Mouse (Mus musculus): ENCODE results near the gene Parp11. TPM values are rescaled to one million over a fixed set of nuclear protein-coding genes. Genes with fewer than 3 reads are reported as not detected.
"Not testable (repeated sequence)": the region's sequence is repeated elsewhere in the genome, so short reads cannot be mapped to it uniquely, and the experiment has no call there.

Parp11 gene
- polyA plus RNA-seq, 1 experiment, result 8.6 TPM

GRCm38 (mm10) chr6:127500806-127501205, 54.2 kb downstream of the Parp11 start:
- no peak overlapping the region for H3K27ac ChIP-seq (replicated peaks; ENCODE audit: low read depth, low read length)
- no peak overlapping the region for H3K4me3 ChIP-seq (ENCODE audit: insufficient read depth, low read depth, low read length)
- H3K4me1 ChIP-seq (ENCODE audit: control insufficient read depth, insufficient read depth, insufficient read length, low read length), result no peaks in the 10 kb centered on the region

GRCm38 (mm10) chr6:127502530-127502929, 55.9 kb downstream of the Parp11 start:
- H3K4me1 ChIP-seq (ENCODE audit: control insufficient read depth, insufficient read depth, insufficient read length, low read length), result no peaks in the 10 kb centered on the region
- no peak overlapping the region for H3K27ac ChIP-seq (replicated peaks; ENCODE audit: low read depth, low read length)
- no peak overlapping the region for H3K4me3 ChIP-seq (ENCODE audit: insufficient read depth, low read depth, low read length)

- not testable (repeated sequence) for H3K4me1 ChIP-seq (ENCODE audit: control insufficient read depth, insufficient read depth, insufficient read length, low read length); H3K4me3 ChIP-seq (ENCODE audit: insufficient read depth, low read depth, low read length); H3K27ac ChIP-seq (replicated peaks; ENCODE audit: low read depth, low read length)
Measured at GRCm38 (mm10) chr6:127513776-127514175, 67.1 kb downstream of the Parp11 start.

- no peak overlapping the region for H3K4me3 ChIP-seq (ENCODE audit: insufficient read depth, low read depth, low read length)
- H3K4me1 ChIP-seq (ENCODE audit: control insufficient read depth, insufficient read depth, insufficient read length, low read length), result no peaks in the 10 kb centered on the region
- H3K27ac ChIP-seq (replicated peaks; ENCODE audit: low read depth, low read length), result no peak overlapping the region
Measured at GRCm38 (mm10) chr6:127521176-127521575, 74.5 kb downstream of the Parp11 start.

GRCm38 (mm10) chr6:127522326-127522725, 75.7 kb downstream of the Parp11 start:
- Histone ChIP-seq H3K4me1 (ENCODE audit: control insufficient read depth, insufficient read depth, insufficient read length, low read length) (no peaks in the 10 kb centered on the region), H3K27ac (replicated peaks; ENCODE audit: low read depth, low read length) (no peak overlapping the region), H3K4me3 (ENCODE audit: insufficient read depth, low read depth, low read length) (no peak overlapping the region)

- Histone ChIP-seq H3K4me1 (ENCODE audit: control insufficient read depth, insufficient read depth, insufficient read length, low read length) (no peaks in the 10 kb centered on the region), H3K4me3 (ENCODE audit: insufficient read depth, low read depth, low read length) (no peak overlapping the region)
Measured at GRCm38 (mm10) chr6:127524442-127524841, 77.8 kb downstream of the Parp11 start.

GRCm38 (mm10) chr6:127528625-127529024, 82.0 kb downstream of the Parp11 start:
- H3K4me3 ChIP-seq (ENCODE audit: insufficient read depth, low read depth, low read length), result no peak overlapping the region
- no peaks in the 10 kb centered on the region for H3K4me1 ChIP-seq (ENCODE audit: control insufficient read depth, insufficient read depth, insufficient read length, low read length)
- no peak overlapping the region for H3K27ac ChIP-seq (replicated peaks; ENCODE audit: low read depth, low read length)

More at GRCm38 (mm10) chr6:127524442-127524841, 77.8 kb downstream of the Parp11 start:
- no peak overlapping the region for H3K27ac ChIP-seq (replicated peaks; ENCODE audit: low read depth, low read length)

- Histone ChIP-seq H3K4me1 (ENCODE audit: control insufficient read depth, insufficient read depth, insufficient read length, low read length) (no peaks in the 10 kb centered on the region), H3K4me3 (ENCODE audit: insufficient read depth, low read depth, low read length) (no peak overlapping the region), H3K27ac (replicated peaks; ENCODE audit: low read depth, low read length) (no peak overlapping the region)
Measured at GRCm38 (mm10) chr6:127529451-127529850, 82.8 kb downstream of the Parp11 start.

- Histone ChIP-seq H3K4me1 (ENCODE audit: control insufficient read depth, insufficient read depth, insufficient read length, low read length) (no peaks in the 10 kb centered on the region), H3K27ac (replicated peaks; ENCODE audit: low read depth, low read length) (no peak overlapping the region)
Measured at GRCm38 (mm10) chr6:127530206-127530605, 83.6 kb downstream of the Parp11 start.

GRCm38 (mm10) chr6:127531412-127532205, 85.0 kb downstream of the Parp11 start:
- Histone ChIP-seq H3K4me3 (ENCODE audit: insufficient read depth, low read depth, low read length) (no peak overlapping the region), H3K27ac (replicated peaks; ENCODE audit: low read depth, low read length) (no peak overlapping the region), H3K4me1 (ENCODE audit: control insufficient read depth, insufficient read depth, insufficient read length, low read length) (no peaks in the 10 kb centered on the region)

More at GRCm38 (mm10) chr6:127530206-127530605, 83.6 kb downstream of the Parp11 start:
- no peak overlapping the region for H3K4me3 ChIP-seq (ENCODE audit: insufficient read depth, low read depth, low read length)

GRCm38 (mm10) chr6:127532304-127532703, 85.7 kb downstream of the Parp11 start:
- no peak overlapping the region for H3K4me3 ChIP-seq (ENCODE audit: insufficient read depth, low read depth, low read length)
- no peaks in the 10 kb centered on the region for H3K4me1 ChIP-seq (ENCODE audit: control insufficient read depth, insufficient read depth, insufficient read length, low read length)
- no peak overlapping the region for H3K27ac ChIP-seq (replicated peaks; ENCODE audit: low read depth, low read length)

- Histone ChIP-seq H3K4me1 (ENCODE audit: control insufficient read depth, insufficient read depth, insufficient read length, low read length) (no peaks in the 10 kb centered on the region), H3K27ac (replicated peaks; ENCODE audit: low read depth, low read length) (no peak overlapping the region), H3K4me3 (ENCODE audit: insufficient read depth, low read depth, low read length) (no peak overlapping the region)
Measured at GRCm38 (mm10) chr6:127533766-127534165, 87.1 kb downstream of the Parp11 start.

- Histone ChIP-seq H3K27ac (replicated peaks; ENCODE audit: low read depth, low read length) (no peak overlapping the region), H3K4me1 (ENCODE audit: control insufficient read depth, insufficient read depth, insufficient read length, low read length) (no peaks in the 10 kb centered on the region), H3K4me3 (ENCODE audit: insufficient read depth, low read depth, low read length) (no peak overlapping the region)
Measured at GRCm38 (mm10) chr6:127537035-127537434, 90.4 kb downstream of the Parp11 start.

- H3K27ac ChIP-seq (replicated peaks; ENCODE audit: low read depth, low read length), result no peak overlapping the region
- H3K4me3 ChIP-seq (ENCODE audit: insufficient read depth, low read depth, low read length), result no peak overlapping the region
- H3K4me1 ChIP-seq (ENCODE audit: control insufficient read depth, insufficient read depth, insufficient read length, low read length), result no peaks in the 10 kb centered on the region
Measured at GRCm38 (mm10) chr6:127538118-127538517, 91.5 kb downstream of the Parp11 start.

GRCm38 (mm10) chr6:127539226-127539625, 92.6 kb downstream of the Parp11 start:
- Histone ChIP-seq H3K4me1 (ENCODE audit: control insufficient read depth, insufficient read depth, insufficient read length, low read length) (no peaks in the 10 kb centered on the region), H3K27ac (replicated peaks; ENCODE audit: low read depth, low read length) (no peak overlapping the region), H3K4me3 (ENCODE audit: insufficient read depth, low read depth, low read length) (no peak overlapping the region)

GRCm38 (mm10) chr6:127539659-127540058, 93.0 kb downstream of the Parp11 start:
- Histone ChIP-seq H3K4me1 (ENCODE audit: control insufficient read depth, insufficient read depth, insufficient read length, low read length) (no peaks in the 10 kb centered on the region), H3K4me3 (ENCODE audit: insufficient read depth, low read depth, low read length) (no peak overlapping the region), H3K27ac (replicated peaks; ENCODE audit: low read depth, low read length) (no peak overlapping the region)
